8 mouse cellular contexts compared by ENCODE assay signal in the genomic region with DNA sequence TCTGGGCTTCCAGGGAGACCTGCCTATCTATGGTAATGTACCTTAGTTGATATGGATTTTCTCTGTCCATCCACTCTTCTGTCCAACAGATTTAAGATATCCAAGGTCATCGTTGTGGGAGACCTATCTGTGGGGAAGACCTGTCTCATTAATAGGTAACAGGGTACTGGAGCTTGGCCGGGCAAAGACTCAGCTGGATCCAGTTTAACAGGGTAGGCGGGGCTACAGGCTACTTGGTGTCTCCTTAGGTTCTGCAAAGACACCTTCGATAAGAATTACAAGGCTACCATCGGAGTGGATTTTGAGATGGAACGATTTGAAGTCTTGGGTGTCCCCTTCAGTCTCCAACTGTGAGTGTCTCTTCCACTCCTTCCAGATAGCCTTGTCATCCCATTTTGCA. TPM values are rescaled to one million over a fixed set of nuclear protein-coding genes. Genes with fewer than 3 reads are reported as not detected.
DNase-seq lines count a peak whose midpoint lies in the region; ATAC-seq and TF ChIP-seq lines count a peak whose summit lies in the region.

No protein-coding gene starts in this region.

- H3K27me3 ChIP-seq in heart, embryonic 14.5 days (ENCODE audit: control insufficient read depth, insufficient read depth, low read length): no peaks in the 10 kb centered on the region
- no peaks in the 10 kb centered on the region for H3K27me3 ChIP-seq in forebrain, embryonic 13.5 days
- no peaks in the 10 kb centered on the region for H3K27me3 ChIP-seq in kidney, postnatal 0 days (ENCODE audit: insufficient read depth, low read length)
- H3K27me3 ChIP-seq in myocyte (ENCODE audit: control insufficient read depth, insufficient read depth, insufficient read length): no peaks in the 10 kb centered on the region

- intact Hi-C loops in heart, postnatal 36 days (cut with DNase I): no loop called here

- H3K27ac ChIP-seq in heart, embryonic 14.5 days (replicated peaks in 1 of 2; ENCODE audit: control insufficient read depth in 1 of 2, insufficient read depth in 1 of 2, low read depth in 2 of 2, low read length in 2 of 2): peak overlapping the region; percentile 95 to 97; a peak in 2 of 4 replicates
- peak overlapping the region; percentile 94 for H3K27ac ChIP-seq in forebrain, embryonic 13.5 days
- H3K27ac ChIP-seq in kidney, postnatal 0 days: peak overlapping the region; percentile 99

- H3K4me1 ChIP-seq in heart, embryonic 14.5 days (ENCODE audit: control insufficient read depth in 2 of 2, insufficient read depth in 2 of 2, low read length in 2 of 2): peaks cover 8 to 20% of the 10 kb centered on the region in 2 experiments; a peak in 3 of 4 replicates
- peaks cover 26% of the 10 kb centered on the region for H3K4me1 ChIP-seq in forebrain, embryonic 13.5 days
- peaks cover 12% of the 10 kb centered on the region for H3K4me1 ChIP-seq in kidney, postnatal 0 days (replicated peaks; ENCODE audit: insufficient read depth, low read length)

- ATAC-seq in heart, embryonic 14.5 days (ENCODE audit: insufficient number of reproducible peaks, insufficient read depth, low FRiP score, low read depth): no peak
- ATAC-seq in forebrain, embryonic 13.5 days: no peak
- ATAC-seq in kidney, postnatal 0 days (replicated peaks; ENCODE audit: low FRiP score, low read depth): 0 out of 2 replicates have a peak, but pooled peaks have one; percentile 17

- TF ChIP-seq CTCF in kidney, postnatal 0 days (IDR thresholded peaks at IDR 0.05; ENCODE audit: low read depth): no peak

- H3ac ChIP-seq in myocyte (ENCODE audit: control insufficient read depth, insufficient read length): no peak overlapping the region

- H3K9me3 ChIP-seq in heart, embryonic 14.5 days (ENCODE audit: control insufficient read depth, low read length): no peaks in the 10 kb centered on the region
- no peaks in the 10 kb centered on the region for H3K9me3 ChIP-seq in forebrain, embryonic 13.5 days (replicated peaks)
- no peaks in the 10 kb centered on the region for H3K9me3 ChIP-seq in kidney, postnatal 0 days (replicated peaks; ENCODE audit: low read length)

- 72% methylated on average over 6 of the region's 6 CpGs for WGBS in heart, embryonic 14.5 days
- WGBS in forebrain, embryonic 13.5 days: 75% methylated on average over 6 of the region's 6 CpGs
- WGBS in kidney, postnatal 0 days: 44% methylated on average over 6 of the region's 6 CpGs

- H3K4me2 ChIP-seq in heart, embryonic 14.5 days (ENCODE audit: low read length): peak overlapping the region; percentile 64
- H3K4me2 ChIP-seq in forebrain, embryonic 13.5 days: peak overlapping the region; percentile 65
- peak overlapping the region; percentile 82 for H3K4me2 ChIP-seq in kidney, postnatal 0 days (ENCODE audit: low read length)
- H3K4me2 ChIP-seq in myocyte (ENCODE audit: low read depth): peak overlapping the region; percentile 79

- TF ChIP-seq POLR2A in myocyte (IDR thresholded peaks at IDR 0.05; ENCODE audit: insufficient read length, low read depth): no peak

- peak overlapping the region; percentile 84; the same call in 1 of the 2 replicates for H3K9ac ChIP-seq in heart, embryonic 14.5 days (ENCODE audit: low read length)
- H3K9ac ChIP-seq in forebrain, embryonic 13.5 days: no peak overlapping the region
- peak overlapping the region; percentile 94 for H3K9ac ChIP-seq in kidney, postnatal 0 days (ENCODE audit: low read depth, low read length)

- no peaks in the 10 kb centered on the region for H3K79me2 ChIP-seq in myocyte (ENCODE audit: control insufficient read depth, insufficient read depth)

- no peak for DNase-seq in heart, postnatal 36 days
- DNase-seq in kidney, postnatal 0 days (ENCODE audit: low spot score): no peak
- DNase-seq in ovary, postnatal 36 days (ENCODE audit: low spot score): no peak
- no peak for DNase-seq in embryo, embryonic 11 days
- no peak for DNase-seq in frontal cortex, postnatal 10 days (ENCODE audit: low spot score in 2 of 2)

- peak overlapping the region in 1 of 2 experiments; percentile 56; a peak in 1 of 4 replicates for H3K4me3 ChIP-seq in heart, embryonic 14.5 days (ENCODE audit: control insufficient read depth in 1 of 2, insufficient read depth in 1 of 2, low read depth in 1 of 2, low read length in 2 of 2)
- peak overlapping the region; percentile 60 for H3K4me3 ChIP-seq in forebrain, embryonic 13.5 days
- peak overlapping the region; percentile 78 for H3K4me3 ChIP-seq in kidney, postnatal 0 days (replicated peaks; ENCODE audit: low read depth, low read length)
- H3K4me3 ChIP-seq in myocyte: peak overlapping the region; percentile 78

- H3K36me3 ChIP-seq in heart, embryonic 14.5 days (ENCODE audit: control insufficient read depth, insufficient read depth, low read length): peaks cover 27% of the 10 kb centered on the region
- peaks cover 33% of the 10 kb centered on the region for H3K36me3 ChIP-seq in forebrain, embryonic 13.5 days (ENCODE audit: poor library complexity, severe bottlenecking)
- peaks cover 21% of the 10 kb centered on the region for H3K36me3 ChIP-seq in kidney, postnatal 0 days (ENCODE audit: insufficient read depth, low read length)
- H3K36me3 ChIP-seq in myocyte (ENCODE audit: control insufficient read depth, insufficient read depth): peaks cover 17% of the 10 kb centered on the region

TF ChIP-seq in myocyte, 11 proteins besides CTCF, POLR2A, EP300 and RAD21:
- TF ChIP-seq POLR2AphosphoS2 (IDR thresholded peaks at IDR 0.05; ENCODE audit: insufficient read length, low read depth) (no peak), REST (IDR thresholded peaks at IDR 0.05; ENCODE audit: insufficient read depth, insufficient read length) (no peak), MYOD1 (IDR thresholded peaks at IDR 0.05; ENCODE audit: control insufficient read depth in 1 of 3, insufficient read length in 2 of 3, low read depth in 2 of 3) (no peak), TCF12 (IDR thresholded peaks at IDR 0.05; ENCODE audit: insufficient read depth, poor library complexity, severe bottlenecking) (no peak), MAX (IDR thresholded peaks at IDR 0.05; ENCODE audit: low read depth) (no peak), SRF (IDR thresholded peaks at IDR 0.05; ENCODE audit: control insufficient read depth, insufficient read length, low read depth) (no peak), MYOG (IDR thresholded peaks at IDR 0.05; ENCODE audit: control insufficient read depth in 1 of 3, insufficient read depth in 1 of 3, insufficient read length in 2 of 3, low read depth in 2 of 3) (no peak), CEBPB (IDR thresholded peaks at IDR 0.05; ENCODE audit: insufficient read depth, poor library complexity, severe bottlenecking) (no peak), TCF3 (IDR thresholded peaks at IDR 0.05; ENCODE audit: insufficient read length, low read depth) (no peak), E2F4 (IDR thresholded peaks at IDR 0.05; ENCODE audit: insufficient read depth) (no peak), USF1 (IDR thresholded peaks at IDR 0.05; ENCODE audit: low read depth) (no peak)
TF ChIP-seq in myocyte: peak in this region for 0.

RNA-seq across cellular contexts. Expression of a gene that starts 1.8 kb away (rescaled TPM):
- 57.1 and 61.8 TPM in 2 replicates for polyA plus RNA-seq in heart, embryonic 14.5 days (2014; fragmentation: Nextera tagmentation; extraction: Ambion mirVana)
- total RNA-seq in heart, postnatal 36 days (2021): 10 to 100 TPM in 1 of 2 experiments, 1 to 10 TPM in 1; 10.0 to 13.2 TPM
- polyA plus RNA-seq in forebrain, embryonic 13.5 days (2015; fragmentation: Nextera tagmentation; extraction: Ambion mirVana): 39.7 and 42.1 TPM in 2 replicates
- polyA plus RNA-seq in kidney, postnatal 0 days (2015; fragmentation: Nextera tagmentation; extraction: Ambion mirVana): 129 and 131 TPM in 2 replicates
- 88.8 TPM for polyA plus RNA-seq in myocyte (2012; fragmentation: generic; extraction: Trizol)

RNA-seq across cellular contexts. Expression of a gene that starts 3.2 kb away (rescaled TPM):
- polyA plus RNA-seq in heart, embryonic 14.5 days (2014; fragmentation: Nextera tagmentation; extraction: Ambion mirVana): 2.4 and 2.9 TPM in 2 replicates
- under 1 TPM; 0.50 to 0.70 TPM for total RNA-seq in heart, postnatal 36 days (2021)
- polyA plus RNA-seq in forebrain, embryonic 13.5 days (2015; fragmentation: Nextera tagmentation; extraction: Ambion mirVana): 1.3 and 1.6 TPM in 2 replicates
- 3.1 and 3.2 TPM in 2 replicates for polyA plus RNA-seq in kidney, postnatal 0 days (2015; fragmentation: Nextera tagmentation; extraction: Ambion mirVana)
- polyA plus RNA-seq in myocyte (2012; fragmentation: generic; extraction: Trizol): 0.14 TPM

RNA-seq across cellular contexts. Expression of a gene that starts 6.7 kb away (rescaled TPM):
- polyA plus RNA-seq in heart, embryonic 14.5 days (2014; fragmentation: Nextera tagmentation; extraction: Ambion mirVana): 968 and 1,084 TPM in 2 replicates
- 100 to 1,000 TPM; 805 to 853 TPM for total RNA-seq in heart, postnatal 36 days (2021)
- 970 and 1,119 TPM in 2 replicates for polyA plus RNA-seq in forebrain, embryonic 13.5 days (2015; fragmentation: Nextera tagmentation; extraction: Ambion mirVana)
- polyA plus RNA-seq in kidney, postnatal 0 days (2015; fragmentation: Nextera tagmentation; extraction: Ambion mirVana): 1,409 and 1,636 TPM in 2 replicates
- 3,571 TPM for polyA plus RNA-seq in myocyte (2012; fragmentation: generic; extraction: Trizol)

RNA-seq across cellular contexts. Expression of a gene that starts 13.5 kb away (rescaled TPM):
- polyA plus RNA-seq in heart, embryonic 14.5 days (2014; fragmentation: Nextera tagmentation; extraction: Ambion mirVana): 14.7 and 16.1 TPM in 2 replicates
- 1 to 10 TPM; 6.1 to 7.5 TPM for total RNA-seq in heart, postnatal 36 days (2021)
- polyA plus RNA-seq in forebrain, embryonic 13.5 days (2015; fragmentation: Nextera tagmentation; extraction: Ambion mirVana): 4.7 and 7.6 TPM in 2 replicates
- 43.4 and 46.6 TPM in 2 replicates for polyA plus RNA-seq in kidney, postnatal 0 days (2015; fragmentation: Nextera tagmentation; extraction: Ambion mirVana)
- 17.4 TPM for polyA plus RNA-seq in myocyte (2012; fragmentation: generic; extraction: Trizol)

RNA-seq across cellular contexts. Expression of a gene that starts 13.6 kb away (rescaled TPM):
- polyA plus RNA-seq in heart, embryonic 14.5 days (2014; fragmentation: Nextera tagmentation; extraction: Ambion mirVana): 11.5 and 12.4 TPM in 2 replicates
- 1 to 10 TPM; 2.2 to 3.4 TPM for total RNA-seq in heart, postnatal 36 days (2021)
- polyA plus RNA-seq in forebrain, embryonic 13.5 days (2015; fragmentation: Nextera tagmentation; extraction: Ambion mirVana): 5.4 and 8.7 TPM in 2 replicates
- 18.2 and 19.9 TPM in 2 replicates for polyA plus RNA-seq in kidney, postnatal 0 days (2015; fragmentation: Nextera tagmentation; extraction: Ambion mirVana)
- 9.6 TPM for polyA plus RNA-seq in myocyte (2012; fragmentation: generic; extraction: Trizol)
